Mouse (Mus musculus) liver, embryonic 14.5 days (tissue): ENCODE data around the gene Aldh9a1. TPM values are rescaled to one million over a fixed set of nuclear protein-coding genes. Genes with fewer than 3 reads are reported as not detected.
A peak's percentile ranks its signal among the peaks of the same experiment; 100 is the strongest.

Experiments
- ATAC-seq: fragments of 200-750 bp; cut with Nextera tagmentation; 2 replicates; pipeline ENCODE4 v1.8.0; 2017; ENCODE audit warnings: moderate number of reproducible peaks, mild to moderate bottlenecking, moderate library complexity; ENCODE audit not compliant: insufficient read depth
- DNase-seq, 3 experiments: peaks; one replicate each; pipeline ENCODE4 v3.0.0-alpha.2; 2012 to 2013; ENCODE audit warnings: low read depth in 3 of 3, low spot score in 3 of 3
- H3K27ac ChIP-seq: fragments of 300-500 bp; sonication (generic); 2 replicates; pipeline ENCODE4 v1.5.1; 2014; ENCODE audit warnings: moderate library complexity, mild to moderate bottlenecking, control low read depth, inconsistent platforms
- H3K27me3 ChIP-seq: fragments of 300-500 bp; sonication (generic); 2 replicates; pipeline ENCODE4 v1.6.1; 2014; ENCODE audit warnings: mild to moderate bottlenecking, low read length, moderate library complexity; ENCODE audit not compliant: control insufficient read depth, insufficient read depth
- H3K36me3 ChIP-seq: fragments of 300-500 bp; sonication (generic); replicated peaks from 2 replicates; pipeline ENCODE4 v1.6.1; 2014; ENCODE audit warnings: low read depth; ENCODE audit not compliant: control insufficient read depth, insufficient read depth
- H3K4me1 ChIP-seq, 2 experiments: fragments of 200-500 bp in 1 of 2; fragments of 300-500 bp in 1 of 2; sonication (generic) in 1 of 2; replicated peaks; 2 replicates each; pipeline ENCODE4 v1.6.1; 2012 to 2014; ENCODE audit warnings: antibody characterized with exemption in 1 of 2, inconsistent platforms in 1 of 2, low read length in 1 of 2; ENCODE audit not compliant: control insufficient read depth in 2 of 2, insufficient read depth in 2 of 2
- H3K4me2 ChIP-seq: fragments of 300-500 bp; sonication (generic); 2 replicates; pipeline ENCODE4 v1.6.1; 2014; ENCODE audit warnings: low read depth, mild to moderate bottlenecking, control low read depth, moderate library complexity
- H3K4me3 ChIP-seq, 2 experiments: fragments of 200-500 bp in 1 of 2; fragments of 300-500 bp in 1 of 2; sonication (generic) in 1 of 2; 2 replicates each; pipeline ENCODE4 v1.5.1; 2012 to 2014; ENCODE audit warnings: low read depth in 2 of 2, low read length in 2 of 2, mild to moderate bottlenecking in 2 of 2, control low read depth in 1 of 2, inconsistent platforms in 1 of 2, moderate library complexity in 1 of 2; ENCODE audit not compliant: insufficient read depth in 1 of 2
- H3K9ac ChIP-seq: fragments of 300-500 bp; sonication (generic); replicated peaks from 2 replicates; pipeline ENCODE4 v1.6.1; 2014; ENCODE audit warnings: mild to moderate bottlenecking, control low read depth, moderate library complexity
- H3K9me3 ChIP-seq: fragments of 300-500 bp; sonication (generic); 2 replicates; pipeline ENCODE4 v1.6.1; 2016; ENCODE audit warnings: low read length, mixed read lengths; ENCODE audit not compliant: control insufficient read depth
- CTCF ChIP-seq: IDR thresholded peaks from 2 replicates; pipeline ENCODE4 v1.5.1; 2016; ENCODE audit warnings: antibody characterized with exemption, low read depth, control low read depth
- EP300 ChIP-seq: IDR thresholded peaks from 2 replicates; pipeline ENCODE4 v1.6.1; 2016; ENCODE audit warnings: antibody characterized with exemption, low read depth
- WGBS: fragments of 180-500 bp; shearing (Covaris S2); extraction: QIAGEN DNeasy Blood & Tissue Kit; methylation state at CpG from one replicate; pipeline ENCODE4 v1.1.7; 2014; ENCODE audit not compliant: insufficient replicate concordance; 5-methylcytosine and 5-hydroxymethylcytosine counted together
- polyA plus RNA-seq, 2 experiments: library from polyadenylated mRNA; depleted of rRNA in 1 of 2; stranded (reverse) in 1 of 2; unstranded in 1 of 2; fragments of >200 nt; fragmentation: Nextera tagmentation in 1 of 2; extraction: Ambion mirVana in 1 of 2; gene quantifications; 2 replicates each; pipeline versions ENCODE4 v1.2.1 to v1.2.3; 2012 to 2014

Aldh9a1 gene
- polyA plus RNA-seq, 2 experiments = 28.1 to 52.5 TPM

DNA sequence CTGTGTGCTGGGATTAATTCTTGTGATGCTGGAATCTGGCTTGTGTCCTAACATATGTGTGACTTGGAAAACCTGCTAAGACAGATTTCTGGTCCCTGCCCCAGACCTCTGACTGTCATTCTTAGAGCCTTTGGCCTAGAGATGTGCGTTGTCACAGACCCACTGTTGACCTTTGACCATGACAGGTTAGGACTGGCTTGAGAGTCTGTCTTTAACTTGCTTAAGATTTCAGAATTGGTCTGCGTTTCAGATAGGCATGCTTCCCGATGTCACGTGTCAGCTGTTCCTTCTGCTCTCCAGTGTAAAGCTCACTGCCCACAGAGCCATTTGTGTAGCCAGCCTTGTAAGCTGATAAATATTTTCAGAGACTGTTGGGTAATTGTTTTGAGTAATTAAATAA, 13.0 kb downstream of the Aldh9a1 start:
- ATAC-seq = no peak
- Histone ChIP-seq H3K4me2 (no peak overlapping the region), H3K36me3 (peaks cover 80% of the 10 kb centered on the region), H3K4me3 (no peak overlapping the region), H3K9me3 (no peaks in the 10 kb centered on the region), H3K27ac (no peak overlapping the region), H3K4me1 (peaks cover 4 to 14% of the 10 kb centered on the region in 2 experiments), H3K27me3 (no peaks in the 10 kb centered on the region), H3K9ac (no peak overlapping the region)
- WGBS = 86% methylated on average over 4 of the region's 4 CpGs
- DNase-seq = no peak
- TF ChIP-seq EP300 (no peak), CTCF (no peak)

DNA sequence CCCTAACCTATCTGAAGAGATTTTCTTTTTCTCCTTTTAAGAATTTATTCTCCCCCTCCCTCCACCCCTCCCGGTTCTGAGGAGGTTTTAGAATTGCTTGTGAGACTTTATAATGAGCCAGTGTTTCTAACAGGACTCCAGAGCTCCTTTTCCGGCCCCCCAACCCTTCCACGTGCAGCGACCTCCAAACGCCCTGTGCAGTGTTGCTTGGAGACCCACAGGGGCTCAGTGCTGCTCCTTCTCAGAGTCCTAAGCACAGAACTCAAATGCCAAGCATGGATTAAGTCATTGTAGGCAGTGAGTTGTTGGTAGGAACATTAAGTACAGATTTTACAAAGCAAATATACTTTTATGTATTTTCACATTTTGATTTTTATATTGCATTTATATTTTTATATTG, 13.5 kb downstream of the Aldh9a1 start:
- ATAC-seq (no peak), DNase-seq (no peak)
- H3K4me1 ChIP-seq = peaks cover 9 to 18% of the 10 kb centered on the region in 2 experiments
- WGBS = 83% methylated on average over 5 of the region's 5 CpGs
- no peak overlapping the region for H3K4me3 ChIP-seq
- no peak for TF ChIP-seq EP300
- no peaks in the 10 kb centered on the region for H3K27me3 ChIP-seq
- no peaks in the 10 kb centered on the region for H3K9me3 ChIP-seq
- no peak overlapping the region for H3K4me2 ChIP-seq
- peaks cover 76% of the 10 kb centered on the region for H3K36me3 ChIP-seq
- no peak overlapping the region for H3K9ac ChIP-seq
- no peak overlapping the region for H3K27ac ChIP-seq

DNA sequence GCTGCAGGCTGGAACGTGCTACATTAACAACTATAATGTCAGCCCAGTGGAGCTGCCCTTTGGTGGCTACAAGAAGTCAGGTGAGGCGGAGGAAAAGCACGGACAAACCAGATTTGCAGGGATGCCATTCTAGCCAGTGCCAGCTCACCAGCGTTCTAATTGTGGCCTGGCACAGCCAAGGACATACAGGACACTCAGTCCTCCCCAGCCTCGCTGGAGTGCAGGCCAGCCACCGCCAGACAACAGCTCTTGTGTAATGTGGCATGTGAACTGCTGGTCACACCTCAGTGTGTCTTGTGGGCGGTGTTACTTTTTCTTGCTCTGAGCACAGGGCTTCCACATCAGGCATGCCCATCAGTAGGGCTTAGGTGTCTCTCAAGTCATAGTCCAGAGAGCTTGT, 16.0 kb downstream of the Aldh9a1 start:
- Histone ChIP-seq H3K9me3 (no peaks in the 10 kb centered on the region), H3K9ac (no peak overlapping the region), H3K27ac (no peak overlapping the region), H3K4me3 (no peak overlapping the region), H3K36me3 (peaks cover 76% of the 10 kb centered on the region), H3K4me1 (peaks cover 26 to 35% of the 10 kb centered on the region in 2 experiments), H3K4me2 (no peak overlapping the region), H3K27me3 (no peaks in the 10 kb centered on the region)
- DNase-seq (no peak), ATAC-seq (no peak)
- TF ChIP-seq CTCF (no peak), EP300 (no peak)
- 87% methylated on average over 7 of the region's 7 CpGs for WGBS

DNA sequence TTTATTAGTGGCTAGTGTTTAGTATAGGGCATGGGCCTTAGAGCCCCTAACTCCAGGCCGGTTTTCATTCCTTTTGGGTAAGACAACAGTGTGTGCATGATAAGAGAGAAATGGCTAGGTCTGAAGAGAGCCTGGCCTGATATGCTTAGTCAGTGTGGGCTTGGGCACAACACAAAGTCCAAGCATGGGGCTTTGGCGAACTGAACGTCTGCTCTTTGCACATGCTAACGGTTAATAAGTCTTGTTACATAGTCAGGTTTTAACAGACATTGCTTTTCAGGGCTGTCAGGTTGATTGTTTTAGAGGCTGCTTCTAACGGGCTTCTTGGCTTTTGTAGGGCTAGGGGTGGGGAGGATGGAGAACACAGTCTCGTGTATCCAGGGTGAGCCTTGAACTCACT, 16.8 kb downstream of the Aldh9a1 start:
- no peak overlapping the region for H3K27ac ChIP-seq
- no peak for TF ChIP-seq CTCF
- no peak for TF ChIP-seq EP300
- H3K4me2 ChIP-seq = no peak overlapping the region
- no peaks in the 10 kb centered on the region for H3K9me3 ChIP-seq
- DNase-seq (no peak), ATAC-seq (no peak)
- H3K9ac ChIP-seq = no peak overlapping the region
- peaks cover 26 to 37% of the 10 kb centered on the region in 2 experiments for H3K4me1 ChIP-seq
- H3K36me3 ChIP-seq = peaks cover 76% of the 10 kb centered on the region
- H3K27me3 ChIP-seq = no peaks in the 10 kb centered on the region
- no peak overlapping the region for H3K4me3 ChIP-seq
- WGBS = 71% methylated on average over 6 of the region's 6 CpGs

DNA sequence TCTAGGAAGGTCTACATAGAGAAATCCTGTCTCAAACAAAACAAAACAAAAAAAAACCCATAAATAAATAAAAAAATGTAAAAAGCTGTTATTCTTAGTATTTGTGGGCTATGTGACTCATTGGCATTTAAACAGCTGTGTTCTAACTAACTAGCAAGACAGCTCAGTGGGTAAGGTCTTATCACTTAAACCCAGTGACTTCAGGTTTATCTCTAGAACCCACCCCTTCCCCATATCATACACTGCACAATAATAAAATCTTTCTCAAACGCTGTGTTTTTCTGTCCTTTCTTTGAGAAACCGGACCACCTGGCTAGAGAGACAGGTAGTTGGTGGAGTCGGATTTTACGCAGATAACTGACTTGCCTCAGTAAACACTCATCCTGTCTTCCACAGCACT, 18.2 kb downstream of the Aldh9a1 start:
- peaks cover 26 to 37% of the 10 kb centered on the region in 2 experiments for H3K4me1 ChIP-seq
- ATAC-seq (peak; percentile 78), DNase-seq (peak in 1 of 3 experiments; percentile 54)
- TF ChIP-seq EP300 (peak; percentile 83), CTCF (no peak)
- 29% methylated on average over 4 of the region's 4 CpGs for WGBS
- peak overlapping the region; percentile 84 for H3K27ac ChIP-seq
- peak overlapping the region; percentile 53 for H3K4me2 ChIP-seq
- H3K9me3 ChIP-seq = no peaks in the 10 kb centered on the region
- H3K4me3 ChIP-seq = no peak overlapping the region
- H3K36me3 ChIP-seq = peaks cover 82% of the 10 kb centered on the region
- H3K9ac ChIP-seq = peak overlapping the region; percentile 52; the same call in 1 of the 2 replicates
- H3K27me3 ChIP-seq = no peaks in the 10 kb centered on the region
